Mouse (Mus musculus): ENCODE data around the gene Trim66.

- TF ChIP-seq CTCF (IDR thresholded peaks at IDR 0.05; ENCODE audit: control insufficient read depth, insufficient read depth, low read length), result no peak
- TF ChIP-seq POLR2A (IDR thresholded peaks at IDR 0.05; ENCODE audit: borderline replicate concordance, control insufficient read depth, low read depth, low read length), result no peak
Observed at GRCm38 (mm10) chr7:109523304-109523703, 15.4 kb upstream of the Trim66 start.

All from bone marrow, adult 2 months (tissue).